Mouse (Mus musculus) large intestine, adult 2 months (tissue): ENCODE results near the gene Rab3d. TPM values are rescaled to one million over a fixed set of nuclear protein-coding genes. Genes with fewer than 3 reads are reported as not detected.
"Not testable (repeated sequence)": the region's sequence is repeated elsewhere in the genome, so short reads cannot be mapped to it uniquely, and the experiment has no call there.

Experiments used
- DNase-seq: peaks from one replicate; pipeline ENCODE4 v3.0.0-alpha.2; 2012; ENCODE audit warnings: low read depth, low spot score
- WGBS: fragments of 180-500 bp; shearing (Covaris S2); methylation state at CpG from one replicate; pipeline ENCODE4 v1.1.7; 2018; 5-methylcytosine and 5-hydroxymethylcytosine counted together
- polyA plus RNA-seq: library from polyadenylated mRNA; depleted of rRNA; stranded (reverse); fragments of >200 nt; gene quantifications from 2 replicates; pipeline ENCODE4 v1.2.3, GENCODE M21; 2012

The Rab3d gene
- polyA plus RNA-seq, 1 experiment = 70.2 TPM

DNA sequence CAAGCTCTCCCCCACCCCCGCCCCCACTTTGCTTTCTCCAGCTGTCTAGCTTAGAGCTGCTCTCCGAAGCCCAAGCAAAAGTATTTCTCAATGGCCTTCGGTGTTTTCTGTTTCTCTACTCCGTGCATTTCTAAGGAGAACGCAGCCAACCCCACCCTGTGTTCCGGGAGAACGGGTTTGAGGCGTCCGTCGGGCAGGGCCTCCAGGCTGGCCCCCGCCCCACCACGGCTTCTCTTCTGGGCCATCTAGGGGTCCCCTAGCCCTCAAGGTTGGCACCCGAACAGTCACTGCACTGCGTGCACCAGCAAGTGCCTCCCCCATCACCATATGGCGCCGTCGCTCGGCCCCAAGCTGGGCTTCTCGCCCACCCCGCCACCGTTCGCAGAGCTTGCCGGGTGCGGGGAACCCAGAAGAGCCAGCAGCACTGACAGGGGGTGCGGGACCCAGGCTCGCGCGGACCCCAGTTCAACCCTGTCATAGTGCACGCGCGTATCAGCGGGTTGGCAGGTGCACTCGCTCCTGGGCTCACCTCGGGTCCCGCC lies 428 bp downstream of the Rab3d start:
- WGBS = 2% methylated on average over 35 of the region's 35 CpGs
- no peak for DNase-seq

DNA sequence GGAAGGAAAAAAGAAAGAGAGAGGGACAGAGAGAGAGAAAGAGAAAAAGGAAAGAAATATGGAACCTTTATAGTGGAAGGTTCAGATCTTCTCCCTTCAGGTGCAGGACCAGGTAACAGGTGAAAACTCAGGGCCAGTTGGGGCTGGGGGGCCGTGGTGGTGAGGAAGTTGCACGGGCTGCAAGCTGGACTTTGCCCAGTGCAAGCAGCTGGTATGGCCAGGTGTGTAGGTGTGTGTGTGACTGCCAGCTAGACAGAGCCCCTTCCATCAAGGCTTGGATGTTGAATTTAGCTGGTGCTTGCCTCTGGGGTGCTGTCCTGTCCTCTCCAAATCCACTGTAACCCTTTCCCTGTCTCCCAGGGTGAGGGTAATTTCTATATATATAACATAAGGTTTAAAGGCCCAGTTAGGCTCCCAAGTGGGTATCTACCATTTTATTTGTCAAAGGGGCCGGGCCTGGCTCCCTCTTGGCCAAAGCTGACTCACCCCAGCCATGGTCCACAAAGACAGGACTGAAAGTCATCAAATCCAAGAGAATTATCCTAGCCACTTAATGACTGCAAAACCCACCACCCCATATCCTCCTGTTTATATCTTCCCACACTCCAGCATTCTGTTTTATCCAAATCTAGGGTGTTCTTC lies 1.0 kb downstream of the Rab3d start:
- no peak for DNase-seq
- 23% methylated on average over 3 of the region's 3 CpGs for WGBS

DNA sequence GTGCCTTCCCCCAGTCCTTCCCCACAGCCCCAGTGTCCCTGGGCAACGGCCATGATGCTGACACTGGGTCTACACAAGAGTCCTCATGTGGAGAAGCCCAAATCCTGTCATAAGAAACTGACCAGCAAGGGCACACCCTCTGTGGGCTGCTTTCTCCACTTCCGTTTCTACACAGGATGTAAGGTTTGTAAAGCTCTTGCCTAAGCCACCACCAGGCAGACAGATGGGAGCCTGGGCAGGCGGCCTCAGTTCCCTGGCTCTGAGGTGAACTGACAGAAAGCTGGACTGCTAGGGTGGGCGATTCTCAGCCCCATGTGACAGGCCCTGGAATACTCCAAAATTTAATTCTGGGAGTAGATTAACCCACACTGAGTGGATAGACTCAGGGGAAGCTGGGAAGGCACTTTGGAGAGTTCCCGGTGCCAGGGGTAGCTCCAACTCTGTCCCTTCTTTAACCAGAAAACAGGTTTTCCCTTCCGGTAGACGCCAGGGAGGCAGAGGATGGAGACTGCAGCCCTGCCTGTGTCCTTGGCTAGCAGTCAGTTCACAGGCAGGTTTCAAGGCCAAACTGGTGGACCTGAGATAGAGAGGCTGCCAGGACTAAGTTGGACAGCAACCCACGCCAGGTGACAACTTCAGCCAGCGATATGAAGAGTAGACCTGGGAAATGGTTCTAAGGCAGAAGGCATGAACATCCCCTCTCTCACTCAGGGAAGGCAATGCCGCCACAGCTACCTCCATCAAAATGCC lies 8.3 kb downstream of the Rab3d start:
- WGBS = 82% methylated on average over 10 of the region's 10 CpGs
- DNase-seq = no peak

DNA sequence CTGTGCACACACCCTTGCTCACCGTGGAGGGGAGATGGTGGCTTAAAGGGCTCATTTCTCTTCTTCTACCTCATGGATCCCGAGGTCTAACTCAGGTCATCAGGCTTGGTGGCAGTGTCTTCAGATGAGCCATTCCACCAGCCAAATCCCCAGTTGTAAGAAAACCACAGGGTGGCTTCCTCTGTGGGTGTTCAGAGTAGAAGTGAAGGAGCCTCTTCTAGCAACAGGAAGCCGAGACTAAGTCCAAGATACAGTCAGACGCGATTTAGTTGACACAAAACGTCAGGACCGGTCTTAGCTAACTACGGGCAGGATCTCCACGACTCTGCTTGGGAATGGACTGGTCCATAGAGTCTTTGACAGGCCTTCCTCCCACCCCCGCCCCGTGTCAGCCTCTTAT lies 9.8 kb downstream of the Rab3d start:
- 71% methylated on average over 11 of the region's 11 CpGs for WGBS
- DNase-seq = no peak

DNA sequence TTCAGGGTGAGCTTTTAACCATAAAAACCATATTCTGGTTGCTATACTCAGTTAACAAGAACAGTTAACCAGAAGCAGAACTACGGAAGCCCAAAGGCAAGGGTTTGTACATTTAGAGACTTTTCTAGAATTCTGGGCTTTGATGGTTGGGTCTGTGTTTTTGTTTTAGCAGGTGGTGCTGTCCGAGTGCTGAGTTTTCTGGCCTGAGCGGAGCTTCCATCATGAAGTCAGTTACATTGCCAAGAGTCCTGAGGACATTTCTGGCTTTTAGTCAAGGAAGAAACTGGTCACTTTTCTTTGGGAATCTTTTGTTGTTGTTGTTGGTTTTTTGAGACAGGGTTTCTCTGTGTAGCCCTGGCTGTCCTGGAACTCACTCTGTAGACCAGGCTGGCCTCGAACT lies 14.0 kb downstream of the Rab3d start:
- DNase-seq = no peak
- WGBS = 78% methylated on average over 4 of the region's 4 CpGs

DNA sequence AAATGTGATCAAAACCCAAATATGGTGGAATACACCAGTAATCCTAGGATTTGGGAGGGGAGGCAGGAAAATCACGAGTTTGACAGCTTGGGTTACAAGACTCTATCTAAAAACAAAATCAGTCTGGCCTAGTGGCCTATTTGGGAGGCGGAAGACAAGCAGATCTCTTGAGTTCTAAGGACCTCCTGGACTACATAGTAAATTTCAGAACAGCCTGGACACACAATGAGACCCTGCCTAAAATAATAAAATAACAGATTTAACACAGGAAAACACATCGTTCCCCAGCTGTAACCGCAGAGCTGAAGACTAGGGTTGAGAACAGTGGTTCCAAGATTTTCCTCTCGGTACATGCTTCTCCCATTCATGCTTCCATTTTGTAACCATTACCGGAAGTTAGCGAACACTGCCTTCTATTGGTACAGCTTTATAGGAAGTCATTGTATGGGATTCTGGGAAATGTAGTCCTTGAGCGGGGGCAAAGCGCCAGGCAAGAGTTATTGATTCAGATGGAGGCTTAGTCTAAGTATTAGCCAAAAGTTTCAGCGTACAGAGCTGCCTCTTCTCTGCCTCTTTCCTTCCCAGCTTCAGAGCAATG lies 16.7 kb downstream of the Rab3d start:
- WGBS = 11% methylated on average over 10 of the region's 10 CpGs
- DNase-seq = peak; percentile 86

DNA sequence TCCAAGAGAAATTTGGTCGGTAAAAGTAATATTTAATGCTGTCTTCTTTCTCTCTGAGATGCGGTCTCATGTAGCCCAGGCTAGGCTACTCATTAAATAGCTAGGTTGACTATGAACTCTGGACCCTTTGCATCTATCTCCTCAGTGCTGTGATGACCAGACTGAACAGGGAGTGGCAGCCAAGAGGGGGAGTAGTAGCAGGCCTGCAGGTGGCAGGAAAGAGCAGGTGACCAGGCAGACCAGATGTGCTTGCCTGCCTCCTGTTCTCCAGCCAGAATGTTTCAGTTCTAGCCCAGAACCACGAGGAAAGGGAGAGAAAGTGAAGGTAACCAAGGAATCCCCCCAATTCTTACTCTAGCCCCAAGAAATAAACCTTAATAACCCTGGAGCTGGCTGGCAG lies 28.8 kb downstream of the Rab3d start:
- no peak for DNase-seq
- WGBS = 46% methylated on average over 3 of the region's 3 CpGs

DNA sequence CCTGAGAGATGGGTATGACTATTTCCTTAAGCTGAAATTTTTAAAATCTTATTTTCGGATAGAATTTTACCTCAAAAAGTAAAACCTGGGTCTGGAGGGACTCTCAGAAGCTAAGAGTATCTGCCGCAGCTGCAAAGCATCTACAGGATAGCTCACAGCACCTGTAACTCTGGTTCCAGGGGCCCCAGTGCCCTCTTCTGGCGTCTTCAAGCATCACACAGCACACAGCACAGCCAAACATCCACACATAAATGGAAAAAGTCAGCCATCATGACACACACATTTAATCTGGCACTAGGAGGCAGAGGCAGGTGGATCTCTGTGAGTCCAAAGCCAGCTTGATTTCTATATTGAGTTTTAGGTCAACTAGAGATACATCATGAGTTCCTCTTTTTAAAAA lies 41.4 kb downstream of the Rab3d start:
- 61% methylated on average over 3 of the region's 3 CpGs for WGBS
- no peak for DNase-seq

DNA sequence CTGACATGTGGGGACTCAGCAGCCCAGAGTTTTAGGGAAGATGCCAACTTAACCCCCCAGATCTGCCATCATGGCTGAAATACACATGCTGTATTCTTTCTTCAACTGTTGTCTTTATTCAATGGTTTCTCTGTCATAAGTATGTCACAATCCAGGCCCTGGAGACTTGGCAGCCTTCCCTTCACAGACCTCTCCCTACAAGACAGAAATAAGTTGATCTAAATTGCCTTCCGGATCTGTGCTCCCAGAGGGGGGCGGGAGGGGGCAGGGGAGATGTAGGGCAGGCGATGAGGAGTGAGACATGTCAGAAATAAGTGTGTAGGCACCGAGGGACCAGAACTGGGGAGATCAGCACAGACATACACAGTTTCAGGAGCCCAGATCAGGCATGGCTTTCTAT lies 45.8 kb downstream of the Rab3d start:
- DNase-seq = no peak
- 48% methylated on average over 4 of the region's 4 CpGs for WGBS

DNA sequence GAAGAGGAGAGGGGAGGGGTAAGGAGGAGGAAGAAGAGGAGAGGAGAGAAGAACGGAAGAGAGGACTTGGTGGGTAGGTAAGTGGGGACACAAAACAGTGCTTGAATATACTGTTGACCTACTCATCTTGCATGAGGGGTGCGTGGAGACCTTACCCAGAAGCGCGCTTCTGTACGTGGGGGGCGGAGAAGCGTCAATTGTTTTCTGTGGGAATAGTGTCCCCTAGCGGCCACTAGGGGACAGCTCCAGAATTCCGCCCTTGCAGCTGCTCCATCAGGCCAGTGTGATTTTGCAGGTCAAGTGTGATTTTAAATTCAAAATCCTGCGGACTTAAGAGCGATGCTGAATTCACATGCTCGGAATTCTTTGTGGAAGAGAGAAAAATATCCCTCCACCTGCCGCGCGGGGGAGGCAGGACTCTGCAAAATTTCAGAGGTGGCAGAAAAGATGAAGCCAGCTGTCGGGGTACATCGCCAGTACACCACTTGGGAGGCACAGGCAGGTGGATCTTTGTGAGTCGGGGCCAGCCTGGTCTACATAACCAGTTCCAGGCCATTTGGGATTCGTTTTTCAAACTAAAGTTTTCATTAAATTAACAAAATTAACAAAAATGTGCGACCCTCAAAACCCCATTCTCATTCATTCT lies 47.0 kb downstream of the Rab3d start:
- DNase-seq = no peak
- 15% methylated on average over 20 of the region's 20 CpGs for WGBS

DNA sequence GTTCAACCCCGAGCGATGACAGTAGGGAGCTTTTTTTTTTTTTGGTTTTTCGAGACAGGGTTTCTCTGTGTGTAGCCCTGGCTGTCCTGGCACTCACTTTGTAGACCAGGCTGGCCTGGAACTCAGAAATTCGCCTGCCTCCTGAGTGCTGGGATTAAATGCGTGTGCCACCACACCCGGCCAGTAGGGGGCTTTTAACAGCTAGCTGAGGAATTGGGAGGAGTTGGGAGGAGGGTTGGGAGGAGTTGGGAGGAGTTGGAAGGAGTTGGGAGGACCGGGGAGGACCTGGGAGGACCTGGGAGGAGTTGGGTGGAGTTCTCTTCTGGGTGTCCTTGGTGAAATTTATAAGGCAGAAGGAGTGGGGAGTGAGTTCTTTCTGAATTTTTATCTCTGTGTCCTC lies 48.7 kb downstream of the Rab3d start:
- not testable (repeated sequence) for DNase-seq
- 51% methylated on average over 7 of the region's 7 CpGs for WGBS

DNA sequence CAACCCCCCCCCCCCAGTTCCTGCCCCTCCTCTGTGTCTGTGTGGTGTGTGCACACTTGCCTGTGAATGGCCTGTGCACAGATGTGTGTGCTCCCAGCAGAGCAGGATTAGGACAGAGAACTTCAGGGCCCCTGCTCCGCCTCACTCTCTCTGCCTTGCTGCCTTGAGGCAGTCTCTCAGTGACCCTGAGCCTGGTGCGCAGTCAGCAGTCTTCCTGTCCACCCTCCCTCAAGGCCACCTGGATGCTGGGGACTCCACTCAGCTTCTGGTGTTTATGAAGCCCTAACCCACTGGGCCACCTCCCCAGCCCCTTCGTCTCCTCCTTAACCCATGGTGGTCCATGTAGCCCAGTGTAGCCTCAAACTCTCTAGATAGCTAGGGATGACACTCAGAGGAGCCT lies 50.3 kb downstream of the Rab3d start:
- WGBS = 95% methylated on average over 3 of the region's 3 CpGs
- DNase-seq = no peak

DNA sequence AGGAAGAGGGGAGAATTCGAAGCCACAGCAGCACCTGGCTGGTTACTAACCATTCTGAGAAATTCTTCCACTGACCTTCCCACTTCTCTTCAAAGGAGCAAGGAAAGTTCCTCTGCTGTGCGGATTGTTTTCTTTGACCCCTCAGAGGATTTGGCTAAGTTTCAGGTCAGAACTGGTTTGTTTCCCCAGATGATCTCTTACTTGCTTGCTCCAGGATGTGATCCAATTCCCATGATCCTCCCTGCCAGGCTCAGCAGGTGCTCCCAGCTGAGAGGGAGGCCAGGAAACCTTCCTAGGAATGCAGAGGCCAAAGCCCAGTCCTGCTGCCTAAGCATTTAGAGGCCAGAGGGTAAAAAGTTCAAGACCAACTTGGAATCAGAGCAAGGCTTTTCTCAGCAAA lies 51.4 kb downstream of the Rab3d start:
- DNase-seq = no peak
- 21% methylated on average over 2 of the region's 2 CpGs for WGBS

DNA sequence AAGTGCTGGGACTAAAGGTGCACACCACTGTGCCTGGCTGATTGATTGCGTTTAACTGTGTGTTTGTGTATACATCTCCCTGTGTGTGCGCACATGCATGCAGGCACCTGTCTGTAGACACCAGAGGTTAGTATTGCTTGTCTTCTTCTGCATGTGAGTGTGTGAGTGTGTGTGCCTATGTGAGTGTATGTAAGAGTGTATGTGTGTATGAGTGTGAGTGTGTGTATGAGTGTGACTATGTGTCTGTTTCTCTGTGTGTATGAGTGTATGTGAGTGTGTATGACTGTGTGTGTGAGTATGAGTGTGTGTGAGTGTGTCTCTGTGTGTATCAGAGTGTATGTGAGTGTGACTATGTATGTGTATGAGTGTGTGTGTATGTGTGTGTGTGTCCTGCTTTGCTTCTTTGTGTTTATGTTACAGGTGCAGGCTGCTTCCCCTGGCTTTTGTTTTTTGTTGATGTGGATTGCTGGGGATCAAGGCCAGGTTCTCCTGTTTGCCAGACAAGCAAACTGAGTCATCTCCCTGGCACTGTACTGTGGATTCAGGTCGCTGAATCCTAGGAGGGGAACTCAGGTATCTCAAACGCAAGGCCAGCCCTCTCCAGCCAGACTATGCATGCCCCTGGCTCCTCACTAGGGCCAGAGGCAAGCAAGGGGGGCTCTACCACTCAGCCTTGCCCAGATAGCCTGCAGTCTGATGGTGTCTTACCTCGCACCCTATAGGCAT lies 52.2 kb downstream of the Rab3d start:
- DNase-seq = no peak
- WGBS = 72% methylated on average over 5 of the region's 5 CpGs

DNA sequence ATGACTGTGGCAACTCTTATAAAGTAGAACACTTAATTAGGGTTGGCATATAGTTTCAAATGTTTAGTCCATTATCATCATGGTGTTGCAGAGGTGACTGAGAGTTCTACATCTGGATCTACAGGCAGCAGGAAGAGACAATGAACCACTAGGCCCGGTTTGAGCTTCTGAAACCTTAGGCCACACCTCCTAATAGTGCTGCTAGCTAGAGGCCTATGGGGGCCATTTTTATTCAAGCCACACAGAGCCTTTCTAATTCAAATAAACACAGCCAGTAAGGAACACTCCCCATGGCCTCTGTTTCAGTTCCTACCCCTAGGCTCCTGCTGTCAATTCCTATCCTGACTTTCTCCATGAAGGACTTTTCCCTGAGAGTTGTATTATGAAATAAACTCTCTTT lies 55.8 kb downstream of the Rab3d start:
- DNase-seq = no peak
- 78% methylated on average over 1 of the region's 1 CpGs for WGBS

DNA sequence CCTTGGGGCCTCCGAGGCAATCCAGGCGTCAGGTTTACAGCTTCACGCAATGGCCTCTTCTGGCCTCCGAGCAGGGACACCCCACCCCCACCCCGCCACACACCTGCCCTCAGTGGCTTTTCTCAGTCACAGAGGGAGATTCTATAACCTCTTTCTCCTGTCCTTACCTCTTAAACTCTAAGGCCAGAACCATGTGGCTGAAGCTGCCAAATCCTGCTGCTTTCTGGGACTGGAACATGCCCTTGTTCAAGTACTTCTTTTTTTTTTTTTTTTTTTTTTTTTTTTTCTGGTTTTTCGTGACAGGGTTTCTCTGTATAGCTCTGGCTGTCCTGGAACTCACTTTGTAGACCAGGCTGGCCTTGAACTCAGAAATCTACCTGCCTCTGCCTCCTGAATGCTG lies 57.6 kb downstream of the Rab3d start:
- WGBS = 59% methylated on average over 6 of the region's 6 CpGs

DNA sequence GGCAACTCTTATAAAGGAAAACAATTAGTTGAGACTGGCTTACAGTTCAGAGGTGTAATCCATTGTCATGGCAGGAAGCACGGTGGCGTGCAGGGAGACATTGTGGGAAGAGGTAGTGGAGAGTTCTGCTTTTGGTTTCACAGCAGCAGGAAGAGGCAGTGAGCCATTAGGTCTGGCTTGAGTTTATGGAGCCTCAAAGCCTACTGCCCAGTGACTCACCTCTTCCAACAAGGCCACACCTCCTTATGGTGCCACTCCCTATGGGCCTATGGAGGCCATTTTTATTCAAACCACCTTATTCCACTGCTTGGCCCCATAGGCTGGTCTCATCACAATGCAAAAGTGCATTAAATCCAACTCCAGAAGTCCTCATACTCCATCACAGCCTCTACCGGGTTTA lies 58.4 kb downstream of the Rab3d start:
- 56% methylated on average over 3 of the region's 3 CpGs for WGBS

More for the DNA sequence above, 57.6 kb downstream of the Rab3d start:
- DNase-seq = not testable (repeated sequence)

DNA sequence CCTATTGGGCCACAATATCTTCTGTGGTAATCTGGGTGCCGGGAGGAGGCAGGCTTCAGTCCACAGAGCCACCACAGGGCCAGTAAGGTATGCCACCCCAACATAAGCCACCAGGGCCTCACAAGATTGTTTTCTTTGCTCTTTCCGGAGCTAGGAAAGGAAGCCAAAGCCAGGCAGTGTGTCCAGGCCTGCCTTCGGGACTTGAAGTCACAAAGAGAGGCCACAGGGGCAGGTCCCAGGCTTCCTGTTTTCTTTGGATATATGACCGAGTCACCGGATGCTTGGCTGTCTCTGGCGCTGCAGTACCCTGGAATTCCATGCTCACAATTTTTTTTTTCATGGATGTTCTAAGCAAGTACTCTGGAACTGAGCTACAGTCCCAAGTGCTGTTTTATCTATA lies 59.9 kb downstream of the Rab3d start:
- 71% methylated on average over 6 of the region's 6 CpGs for WGBS
- DNase-seq = no peak

More for the DNA sequence above, 58.4 kb downstream of the Rab3d start:
- no peak for DNase-seq

DNA sequence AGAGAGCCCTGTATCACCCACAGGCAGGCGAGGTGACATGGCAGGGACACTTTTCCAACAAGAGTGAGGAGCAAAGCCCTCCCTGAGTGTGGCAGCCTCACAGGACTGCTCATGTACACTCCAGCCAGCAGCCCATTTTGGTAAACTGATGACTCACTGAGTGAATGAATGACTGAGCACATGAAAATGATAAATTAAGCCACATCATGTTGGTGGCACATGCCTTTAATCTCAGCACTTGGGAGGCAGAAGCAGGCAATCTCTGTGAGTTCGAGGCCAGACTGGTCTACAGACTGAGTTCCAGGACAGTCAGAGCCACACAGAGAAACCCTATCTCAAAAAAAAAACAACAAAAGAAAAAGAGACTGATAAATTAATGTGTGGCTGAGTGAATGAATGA lies 60.5 kb downstream of the Rab3d start:
- WGBS = 88% methylated on average over 2 of the region's 2 CpGs
- no peak for DNase-seq
